Mouse (Mus musculus): ENCODE measurements around the gene Dyrk2. TPM values are rescaled to one million over a fixed set of nuclear protein-coding genes. Genes with fewer than 3 reads are reported as not detected.
A peak's percentile ranks its signal among the peaks of the same experiment; 100 is the strongest.

The Dyrk2 gene
- total RNA-seq, 2 experiments from 2014 or later: 60.4 to 63.3 TPM

DNA sequence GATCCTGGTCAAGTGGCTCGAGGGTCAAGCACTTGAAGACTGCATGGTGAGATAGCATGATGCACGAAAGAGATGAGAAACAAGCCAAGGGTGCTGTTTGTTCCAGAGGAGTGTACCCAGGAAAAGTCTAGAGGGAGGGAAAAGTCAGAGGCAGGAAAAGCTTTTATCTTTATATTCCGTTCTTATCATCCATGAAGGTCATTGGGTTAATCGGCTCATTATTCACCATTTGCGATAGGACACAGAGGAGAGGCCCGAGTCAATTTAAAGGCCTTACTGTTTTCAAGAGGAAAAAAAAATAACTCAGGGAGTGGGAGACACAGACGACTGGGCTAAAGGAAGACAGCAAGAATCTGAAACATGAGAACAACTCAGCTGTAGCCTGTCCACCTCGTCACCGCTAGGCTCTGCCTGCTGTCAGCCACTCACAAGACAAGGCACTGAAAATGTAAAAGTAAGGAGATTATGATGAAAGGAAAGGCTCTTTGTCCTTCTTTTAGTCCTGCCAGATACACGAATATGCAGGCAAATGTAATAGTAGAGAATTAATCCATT, 22.9 kb downstream of the Dyrk2 start:
- no peak for DNase-seq (ENCODE audit: low spot score in 2 of 2)

DNA sequence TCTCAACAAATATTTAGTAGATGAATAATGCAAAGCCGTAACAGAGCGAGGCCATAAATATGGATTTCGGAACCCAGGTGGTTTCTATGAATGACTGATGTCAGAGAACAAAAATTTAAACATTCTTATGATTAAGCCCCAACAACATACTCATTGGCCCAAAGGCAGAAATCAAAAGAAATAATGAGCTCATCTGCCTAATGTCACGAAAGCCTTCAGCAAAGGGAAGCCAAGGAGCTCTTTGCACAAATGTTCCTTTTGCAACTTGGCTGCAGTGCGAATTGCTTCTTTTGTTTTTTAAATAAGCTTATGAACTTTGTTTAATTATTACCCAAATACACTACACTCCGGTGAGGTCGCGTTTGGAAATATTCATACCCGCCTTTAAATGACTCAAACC, 29.4 kb downstream of the Dyrk2 start:
- no peak for DNase-seq (ENCODE audit: low spot score in 2 of 2)

DNA sequence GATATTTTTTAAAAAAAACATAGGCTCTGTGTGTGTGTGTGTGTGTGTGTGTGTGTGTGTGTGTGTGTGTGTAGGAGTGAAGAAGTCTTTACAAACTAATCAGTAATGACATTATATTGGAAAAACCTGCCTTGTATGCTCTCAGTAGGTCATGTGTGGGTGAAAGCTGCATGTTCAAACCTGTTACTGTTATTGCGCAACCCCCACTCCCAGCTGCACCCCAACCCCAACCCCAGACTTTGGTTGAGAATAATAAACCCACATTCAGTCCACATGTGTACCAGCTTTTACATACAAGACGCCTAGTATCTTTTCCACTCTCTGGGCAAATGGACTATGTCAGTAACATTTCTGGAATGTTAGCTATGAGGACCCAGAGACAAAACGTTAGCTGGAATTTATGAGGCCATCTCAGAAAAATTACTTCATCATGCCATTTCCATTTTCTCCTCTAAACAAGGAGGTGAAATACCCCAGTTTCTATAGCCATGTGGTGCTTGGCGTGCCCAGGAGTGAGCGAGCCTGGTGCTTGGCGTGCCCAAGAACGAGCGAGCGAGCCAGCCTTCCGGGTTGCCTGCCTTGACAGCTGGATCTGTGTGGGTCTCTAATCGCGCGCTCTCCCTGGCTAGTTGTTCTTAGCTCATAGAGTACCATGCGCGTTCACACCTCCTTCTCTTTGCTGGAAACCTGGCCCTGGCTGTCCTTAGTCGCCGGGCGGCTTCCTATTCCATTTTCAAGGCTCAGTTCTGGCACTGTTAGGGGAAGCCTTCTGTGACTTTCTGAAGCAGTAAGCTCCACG, 30.5 kb downstream of the Dyrk2 start:
- no peak for DNase-seq (ENCODE audit: low spot score in 2 of 2)

DNA sequence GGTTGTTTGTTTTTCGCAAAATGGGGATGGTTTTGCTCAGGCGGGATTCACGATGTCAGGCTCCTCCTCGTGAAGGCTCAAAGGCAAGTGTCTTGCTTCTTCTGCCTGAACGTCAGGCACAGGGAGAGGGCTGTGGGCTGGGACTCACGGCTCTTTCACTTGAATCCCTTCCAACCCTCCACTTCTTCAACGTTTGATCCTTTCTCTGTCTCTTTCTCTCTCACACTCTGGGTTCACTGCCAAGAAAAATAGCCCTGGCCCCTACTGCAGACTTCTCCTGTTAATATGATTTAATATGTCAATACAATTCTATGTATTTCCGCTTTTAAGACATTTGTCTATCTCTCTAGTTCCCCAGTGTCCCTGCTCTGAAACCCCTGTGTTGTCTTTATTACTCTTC, 32.4 kb downstream of the Dyrk2 start:
- no peak for DNase-seq (ENCODE audit: low spot score in 2 of 2)

DNA sequence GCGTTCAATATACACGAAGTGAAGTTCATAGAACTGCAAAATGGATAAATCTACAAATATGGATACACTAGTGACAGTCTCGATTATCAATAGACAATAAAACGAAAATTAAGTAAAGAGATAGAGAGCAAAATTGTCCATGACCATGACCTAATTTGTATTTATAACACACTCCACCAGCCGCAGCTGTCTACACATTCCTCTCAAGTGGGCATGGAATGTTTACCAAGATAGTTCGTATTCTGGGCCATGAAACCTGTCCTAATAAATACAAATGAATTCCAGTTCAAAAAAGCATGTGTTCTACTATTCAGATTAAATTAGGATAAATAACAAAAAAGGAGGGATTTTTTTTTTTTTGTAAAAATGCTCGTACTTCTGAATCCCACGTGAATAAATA, 38.8 kb downstream of the Dyrk2 start:
- DNase-seq (ENCODE audit: low spot score in 2 of 2): no peak

DNA sequence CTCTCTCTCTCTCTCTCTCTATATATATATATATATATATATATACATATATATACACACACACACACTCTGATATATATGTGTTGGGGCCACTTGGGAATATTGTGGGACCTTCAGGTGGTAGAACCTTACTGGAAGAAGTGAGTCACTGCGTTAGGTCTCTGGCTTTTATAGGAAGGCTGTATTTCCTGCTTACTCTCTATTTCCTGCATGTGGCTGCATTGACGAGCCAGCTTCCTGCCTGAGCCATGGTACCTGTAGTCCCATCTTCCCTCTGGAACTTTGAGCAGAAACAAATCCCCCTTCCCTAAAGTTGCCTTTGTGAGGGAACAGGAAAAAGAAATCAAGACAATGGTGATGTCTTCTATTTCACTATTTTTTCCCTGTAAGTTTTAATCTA, 40.4 kb downstream of the Dyrk2 start:
- DNase-seq (ENCODE audit: low spot score in 2 of 2): no peak

DNA sequence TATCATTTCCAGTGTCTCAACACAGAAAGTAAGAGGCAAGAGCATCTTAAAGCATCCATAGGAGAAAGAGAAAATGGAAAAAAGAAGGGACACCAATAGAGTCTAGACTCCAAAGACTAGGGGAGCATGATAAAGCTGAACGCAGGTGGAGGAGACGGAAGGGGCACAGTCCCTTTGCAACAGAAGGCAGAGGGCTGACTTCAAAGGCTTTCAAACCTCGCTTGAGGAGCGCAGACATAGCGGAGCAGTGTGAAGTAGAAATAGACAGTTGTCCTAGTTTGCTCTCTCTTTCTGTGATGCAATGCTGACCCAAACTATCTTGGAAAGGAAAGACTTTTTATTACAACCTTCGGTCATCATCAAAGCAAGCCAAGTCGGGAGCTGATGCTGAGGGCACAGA, 42.9 kb downstream of the Dyrk2 start:
- DNase-seq (ENCODE audit: low spot score in 2 of 2): no peak

DNA sequence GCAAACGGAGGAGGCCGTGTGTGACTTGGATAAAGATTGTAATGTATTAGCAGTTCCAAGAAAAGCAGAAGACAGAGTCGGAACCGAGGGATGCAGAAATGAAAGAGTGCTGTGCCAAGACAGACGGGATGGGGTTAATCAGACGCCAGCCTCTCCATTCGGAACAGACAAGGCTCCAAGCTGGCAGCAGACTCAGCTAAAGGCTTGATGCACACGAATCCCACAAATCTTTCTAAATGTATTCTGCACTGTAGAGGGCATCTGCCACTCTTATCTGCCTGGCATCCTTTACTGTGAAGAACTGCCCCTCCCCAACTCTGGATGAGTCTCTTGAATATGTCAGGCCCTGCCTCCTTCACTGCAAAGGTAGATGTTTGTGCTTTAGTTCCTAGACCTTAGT, 45.2 kb downstream of the Dyrk2 start:
- DNase-seq (ENCODE audit: low spot score in 2 of 2): peak; percentile 32 to 47

DNA sequence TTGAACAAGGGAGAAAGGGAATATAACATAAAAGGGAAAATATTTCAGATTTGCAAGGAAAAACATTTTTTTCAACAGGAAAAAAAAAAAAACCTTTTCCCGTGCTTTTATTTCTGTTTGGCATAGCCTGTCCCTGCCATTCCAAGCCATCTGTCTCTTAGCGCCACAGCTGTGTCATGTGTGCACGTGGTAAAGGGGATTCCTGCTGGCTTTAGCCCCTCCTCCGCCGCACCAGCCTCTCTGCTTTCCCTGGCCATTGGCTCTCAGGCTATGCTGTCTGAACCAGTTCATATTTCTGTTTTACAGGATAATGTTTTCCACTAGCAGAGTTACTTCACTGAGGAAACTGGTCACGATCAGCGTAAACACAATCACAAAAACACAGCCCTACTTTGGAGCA, 49.1 kb downstream of the Dyrk2 start:
- DNase-seq (ENCODE audit: low spot score in 2 of 2): peak; percentile 52 to 66

DNA sequence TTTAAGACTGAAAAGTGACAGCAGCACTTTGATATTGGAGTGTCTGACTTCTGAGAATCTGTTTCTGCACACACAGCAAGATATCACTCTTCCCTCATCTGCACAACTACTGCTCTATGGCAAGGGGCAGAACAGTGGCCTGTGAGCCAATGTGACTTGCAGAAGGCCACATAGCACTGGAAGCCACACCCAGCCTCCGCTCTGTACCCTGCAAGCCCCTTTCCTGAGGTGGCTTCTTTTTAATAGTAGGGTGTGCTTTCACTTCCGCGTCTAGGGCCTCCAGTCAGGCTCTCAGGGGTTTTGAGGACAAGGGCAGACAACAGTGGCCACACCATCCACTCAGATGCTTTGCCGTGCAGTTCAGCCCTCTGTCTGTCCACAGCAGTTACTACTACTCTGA, 50.2 kb downstream of the Dyrk2 start:
- no peak for DNase-seq (ENCODE audit: low spot score in 2 of 2)

DNA sequence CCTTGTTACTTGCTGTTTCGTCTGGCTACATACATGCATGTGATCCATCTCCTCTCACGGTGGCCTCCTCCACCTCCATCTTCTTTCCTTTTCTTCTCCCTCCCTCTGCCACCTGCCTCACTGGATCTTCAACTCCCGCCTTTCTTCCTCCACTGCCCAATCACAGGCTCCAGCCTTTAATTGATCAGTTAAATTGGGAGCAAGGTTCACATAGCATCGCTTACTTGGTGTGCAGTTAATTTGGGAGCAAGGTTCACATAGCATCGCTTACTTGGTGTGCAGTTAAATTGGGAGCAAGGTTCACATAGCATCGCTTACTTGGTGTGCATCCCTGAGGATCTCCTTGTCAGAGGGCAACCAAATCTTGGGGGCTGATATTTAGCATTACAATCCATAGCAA, 52.9 kb downstream of the Dyrk2 start:
- DNase-seq (ENCODE audit: low spot score in 2 of 2): no peak

DNA sequence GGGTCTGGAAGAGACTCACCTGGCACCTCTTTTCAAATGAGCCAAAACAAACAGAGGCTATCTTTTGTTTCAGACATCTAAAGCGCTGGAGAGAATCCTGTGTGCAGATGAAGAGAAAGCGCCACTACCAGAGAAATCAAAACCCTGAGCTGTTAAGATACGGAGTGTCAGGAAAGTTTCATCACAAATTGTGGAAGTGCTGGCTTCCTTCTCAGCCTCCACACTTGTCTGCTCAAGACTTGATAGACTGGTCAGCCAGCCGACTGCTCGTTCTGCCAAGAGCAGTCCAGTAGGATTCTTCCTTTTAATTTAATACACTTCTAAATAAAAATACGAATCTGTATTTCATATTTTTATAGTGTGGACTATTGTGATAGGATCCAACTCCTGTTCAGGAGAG, 58.1 kb downstream of the Dyrk2 start:
- DNase-seq (ENCODE audit: low spot score in 2 of 2): no peak

DNA sequence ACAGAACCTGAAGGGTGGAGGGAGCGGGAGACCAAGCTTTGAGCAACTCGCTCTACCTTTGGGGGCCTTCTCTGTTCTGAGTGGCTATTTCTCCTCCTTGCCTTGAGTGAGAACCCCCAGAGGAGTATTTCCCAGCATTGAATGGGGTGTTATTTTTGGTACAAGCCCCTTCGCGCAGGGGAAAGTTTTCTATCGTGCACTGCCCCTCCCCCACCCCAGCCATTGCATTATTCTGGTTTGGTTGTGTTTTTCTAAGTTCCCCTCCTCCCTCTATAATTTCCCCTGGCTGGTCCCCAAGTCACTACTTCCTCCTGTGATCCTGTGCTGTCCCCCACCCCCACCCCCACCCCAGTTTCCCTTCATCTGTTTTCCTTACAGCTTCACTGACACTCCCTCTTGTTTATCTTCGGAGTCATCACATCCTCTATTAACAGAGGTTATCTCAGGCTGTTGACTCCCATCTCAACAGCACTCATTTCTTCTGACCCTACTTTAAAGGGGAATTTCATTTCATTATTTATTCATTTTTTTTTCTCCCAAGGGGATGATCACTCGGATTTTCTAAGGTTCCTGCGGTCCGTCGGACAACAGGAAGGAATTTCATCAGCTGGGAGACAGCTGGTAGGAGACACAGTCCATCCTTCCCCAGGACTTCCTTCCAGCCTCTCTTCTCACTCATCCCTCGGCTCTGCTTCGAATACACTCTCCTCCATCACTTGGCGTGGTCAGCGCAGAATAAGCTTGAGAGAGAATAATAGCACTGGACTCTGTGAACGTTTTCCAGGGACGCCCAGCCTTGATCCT, 58.9 kb downstream of the Dyrk2 start:
- DNase-seq (ENCODE audit: low spot score in 2 of 2): no peak

All from layer of hippocampus, postnatal 10 days (tissue).